8 mouse cellular contexts compared by ENCODE assay signal in genomic region chr9:114639186-114639748, GRCm38 (mm10). TPM values are rescaled to one million over a fixed set of nuclear protein-coding genes. Genes with fewer than 3 reads are reported as not detected.
A peak's percentile ranks its signal among the peaks of the same experiment; 100 is the strongest.
DNase-seq lines count a peak whose midpoint lies in the region; ATAC-seq lines count a peak whose summit lies in the region.

No protein-coding gene starts in this region.

- 14% methylated on average over 18 of the region's 18 CpGs for WGBS in neural tube, embryonic 11.5 days
- 13% methylated on average over 18 of the region's 18 CpGs for WGBS in hindbrain, embryonic 12.5 days
- WGBS in midbrain, embryonic 12.5 days: 17% methylated on average over 18 of the region's 18 CpGs

- no peaks in the 10 kb centered on the region for H3K9me3 ChIP-seq in neural tube, embryonic 11.5 days (ENCODE audit: control insufficient read depth, low read length)
- H3K9me3 ChIP-seq in hindbrain, embryonic 12.5 days (replicated peaks): no peaks in the 10 kb centered on the region
- no peaks in the 10 kb centered on the region for H3K9me3 ChIP-seq in midbrain, embryonic 12.5 days

- H3K9ac ChIP-seq in neural tube, embryonic 11.5 days (ENCODE audit: low read length): peak overlapping the region; percentile 73
- H3K9ac ChIP-seq in hindbrain, embryonic 12.5 days: peak overlapping the region; percentile 78
- H3K9ac ChIP-seq in midbrain, embryonic 12.5 days (replicated peaks): peak overlapping the region; percentile 80

- H3K4me1 ChIP-seq in neural tube, embryonic 11.5 days (ENCODE audit: control insufficient read depth, insufficient read depth, low read length): 0 out of 2 replicates have a peak, but pooled peaks cover 3% of the 10 kb centered on the region
- H3K4me1 ChIP-seq in hindbrain, embryonic 12.5 days: peaks cover 17% of the 10 kb centered on the region
- peaks cover 24% of the 10 kb centered on the region for H3K4me1 ChIP-seq in midbrain, embryonic 12.5 days

- peak overlapping the region; percentile 73; the same call in 1 of the 2 replicates for H3K27ac ChIP-seq in neural tube, embryonic 11.5 days (ENCODE audit: low read depth, low read length)
- peak overlapping the region; percentile 87 for H3K27ac ChIP-seq in hindbrain, embryonic 12.5 days
- H3K27ac ChIP-seq in midbrain, embryonic 12.5 days (replicated peaks): peak overlapping the region; percentile 84; the same call in 1 of the 2 replicates

- no peaks in the 10 kb centered on the region for H3K27me3 ChIP-seq in neural tube, embryonic 11.5 days (ENCODE audit: control insufficient read depth, insufficient read depth, low read length)
- H3K27me3 ChIP-seq in hindbrain, embryonic 12.5 days: peaks cover 20% of the 10 kb centered on the region
- H3K27me3 ChIP-seq in midbrain, embryonic 12.5 days: peaks cover 23% of the 10 kb centered on the region

- H3K4me2 ChIP-seq in neural tube, embryonic 11.5 days (ENCODE audit: low read depth): peak overlapping the region; percentile 72
- peak overlapping the region; percentile 93 for H3K4me2 ChIP-seq in hindbrain, embryonic 12.5 days (replicated peaks)
- peak overlapping the region; percentile 93 for H3K4me2 ChIP-seq in midbrain, embryonic 12.5 days (replicated peaks)

- H3K36me3 ChIP-seq in neural tube, embryonic 11.5 days (ENCODE audit: control insufficient read depth, insufficient read depth, low read length): no peaks in the 10 kb centered on the region
- H3K36me3 ChIP-seq in hindbrain, embryonic 12.5 days: 0 out of 2 replicates have a peak, but pooled peaks cover 3% of the 10 kb centered on the region
- H3K36me3 ChIP-seq in midbrain, embryonic 12.5 days: no peaks in the 10 kb centered on the region

- DNase-seq in adrenal gland, postnatal 10 days: peak; percentile 6
- DNase-seq in adrenal gland, adult 18-20 months (ENCODE audit: low spot score in 2 of 2): no peak
- no peak for DNase-seq in neural tube, embryonic 11.5 days (ENCODE audit: low spot score)
- no peak for DNase-seq in neural tube, embryonic 10.5 days (ENCODE audit: extremely low spot score, low spot score)
- DNase-seq in layer of hippocampus, adult 8-10 months (ENCODE audit: low spot score in 2 of 2): no peak
- DNase-seq in frontal cortex, postnatal 25 days (ENCODE audit: low spot score in 2 of 2): no peak

- peak; percentile 2; the same call in 1 of the 2 replicates for ATAC-seq in neural tube, embryonic 11.5 days (ENCODE audit: insufficient read depth, low FRiP score, low TSS enrichment)
- ATAC-seq in hindbrain, embryonic 12.5 days (ENCODE audit: low FRiP score): no peak
- no peak; the same call in 1 of the 2 replicates for ATAC-seq in midbrain, embryonic 12.5 days (ENCODE audit: low FRiP score, low read depth)

- H3K4me3 ChIP-seq in neural tube, embryonic 11.5 days (ENCODE audit: low read depth, low read length): peak overlapping the region; percentile 83
- H3K4me3 ChIP-seq in hindbrain, embryonic 12.5 days: peak overlapping the region; percentile 87
- H3K4me3 ChIP-seq in midbrain, embryonic 12.5 days: peak overlapping the region; percentile 89

RNA-seq across cellular contexts. Expression of gene Cnot10, which starts 0.7 kb away (rescaled TPM):
- 10 to 100 TPM; 36.0 to 39.9 TPM for total RNA-seq in adrenal gland, postnatal 10 days (2021)
- 10 to 100 TPM; 28.7 to 34.2 TPM for total RNA-seq in adrenal gland, adult 18-20 months (2021)
- polyA plus RNA-seq in neural tube, embryonic 11.5 days (2014; fragmentation: Nextera tagmentation; extraction: Ambion mirVana): 68.0 and 68.5 TPM in 2 replicates
- 67.2 and 71.9 TPM in 2 replicates for polyA plus RNA-seq in hindbrain, embryonic 12.5 days (2016; fragmentation: Nextera tagmentation; extraction: Ambion mirVana)
- 66.8 and 71.1 TPM in 2 replicates for polyA plus RNA-seq in midbrain, embryonic 12.5 days (2016; fragmentation: Nextera tagmentation; extraction: Ambion mirVana)
- 10 to 100 TPM; 48.5 to 56.0 (median 53.2) TPM for total RNA-seq in layer of hippocampus, adult 8-10 months (2022)

RNA-seq across cellular contexts. Expression of gene Dync1li1, which starts 49.3 kb away (rescaled TPM):
- 10 to 100 TPM; 38.3 to 41.0 TPM for total RNA-seq in adrenal gland, postnatal 10 days (2021)
- total RNA-seq in adrenal gland, adult 18-20 months (2021): 10 to 100 TPM; 42.0 to 44.7 TPM
- 94.0 and 97.3 TPM in 2 replicates for polyA plus RNA-seq in neural tube, embryonic 11.5 days (2014; fragmentation: Nextera tagmentation; extraction: Ambion mirVana)
- 124 and 125 TPM in 2 replicates for polyA plus RNA-seq in hindbrain, embryonic 12.5 days (2016; fragmentation: Nextera tagmentation; extraction: Ambion mirVana)
- polyA plus RNA-seq in midbrain, embryonic 12.5 days (2016; fragmentation: Nextera tagmentation; extraction: Ambion mirVana): 127 and 133 TPM in 2 replicates
- total RNA-seq in layer of hippocampus, adult 8-10 months (2022): 10 to 100 TPM; 84.7 to 97.3 (median 90.5) TPM
